Mouse (Mus musculus): Measurements from ENCODE around the gene Cxcr2. TPM values are rescaled to one million over a fixed set of nuclear protein-coding genes. Genes with fewer than 3 reads are reported as not detected.

Gene Cxcr2
- polyA plus RNA-seq, 1 experiment, result not detected

DNA sequence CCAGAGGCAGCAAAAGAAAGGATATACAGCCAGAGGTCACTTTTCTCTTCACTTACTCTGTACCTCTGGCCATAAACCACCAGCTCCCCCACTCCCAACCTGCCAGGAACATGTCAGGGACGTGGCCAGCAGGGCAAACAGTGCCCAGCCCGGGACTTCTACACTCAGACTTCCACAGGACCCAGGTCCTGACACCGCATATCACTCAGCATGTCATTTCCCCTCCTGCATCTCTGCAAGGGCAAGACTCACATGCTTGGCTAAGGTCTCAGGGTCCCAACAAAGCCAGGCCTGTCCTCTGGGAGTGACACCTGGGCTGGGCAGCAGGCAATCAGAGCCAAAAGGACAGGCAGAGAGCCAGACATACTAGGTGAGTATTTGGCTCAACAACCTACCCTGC, 40.7 kb upstream of the Cxcr2 start:
- no peaks in the 10 kb centered on the region for H3K27me3 ChIP-seq (ENCODE audit: control insufficient read depth, insufficient read depth, low read length)
- TF ChIP-seq POLR2A (IDR thresholded peaks at IDR 0.05; ENCODE audit: control insufficient read depth, low read depth, low read length) (no peak), CTCF (IDR thresholded peaks at IDR 0.05; ENCODE audit: control insufficient read depth, insufficient read depth, insufficient replicate concordance, low read depth, low read length) (no peak)
- H3K4me3 ChIP-seq (ENCODE audit: control insufficient read depth, low read depth, low read length), result no peak overlapping the region
- H3K4me1 ChIP-seq (ENCODE audit: control insufficient read depth, insufficient read depth, low read length), result peaks cover 6% of the 10 kb centered on the region
- H3K27ac ChIP-seq (ENCODE audit: control insufficient read depth, insufficient read depth, low read depth, low read length), result no peak overlapping the region
- no peaks in the 10 kb centered on the region for H3K36me3 ChIP-seq (ENCODE audit: control insufficient read depth, insufficient read depth, low read length)

GRCm38 (mm10) chr1:74117876-74118275, 35.9 kb upstream of the Cxcr2 start:
- no peaks in the 10 kb centered on the region for H3K27me3 ChIP-seq (ENCODE audit: control insufficient read depth, insufficient read depth, low read length)
- H3K4me3 ChIP-seq (ENCODE audit: control insufficient read depth, low read depth, low read length), result no peak overlapping the region
- H3K36me3 ChIP-seq (ENCODE audit: control insufficient read depth, insufficient read depth, low read length), result no peaks in the 10 kb centered on the region
- H3K4me1 ChIP-seq (ENCODE audit: control insufficient read depth, insufficient read depth, low read length), result no peaks in the 10 kb centered on the region; the same call in 1 of the 2 replicates
- H3K27ac ChIP-seq (ENCODE audit: control insufficient read depth, insufficient read depth, low read depth, low read length), result no peak overlapping the region
- no peak for TF ChIP-seq POLR2A (IDR thresholded peaks at IDR 0.05; ENCODE audit: control insufficient read depth, low read depth, low read length)
- no peak for TF ChIP-seq CTCF (IDR thresholded peaks at IDR 0.05; ENCODE audit: control insufficient read depth, insufficient read depth, insufficient replicate concordance, low read depth, low read length)

DNA sequence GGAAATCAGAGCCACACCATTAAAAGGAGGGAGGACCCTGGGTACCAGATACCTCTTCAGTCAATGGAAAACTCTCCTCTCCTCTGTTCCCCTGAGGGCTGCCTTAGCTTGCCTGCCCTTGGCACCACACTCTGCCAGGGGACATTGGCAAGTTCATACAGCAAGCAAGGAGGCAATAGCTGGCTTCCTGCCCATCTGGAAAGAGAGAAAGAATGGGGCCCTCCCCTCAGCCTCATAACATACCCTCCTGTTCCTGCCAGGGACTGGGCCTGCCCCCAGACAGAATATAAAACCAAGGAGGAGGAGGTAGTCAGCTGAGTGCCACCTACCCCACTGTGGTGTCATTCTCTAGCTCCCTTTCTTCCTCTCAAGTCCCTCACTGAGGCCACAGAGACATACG, 34.7 kb upstream of the Cxcr2 start:
- no peaks in the 10 kb centered on the region; the same call in 1 of the 2 replicates for H3K27me3 ChIP-seq (ENCODE audit: control insufficient read depth, insufficient read depth, low read length)
- H3K4me3 ChIP-seq (ENCODE audit: control insufficient read depth, low read depth, low read length), result no peak overlapping the region
- TF ChIP-seq CTCF (IDR thresholded peaks at IDR 0.05; ENCODE audit: control insufficient read depth, insufficient read depth, insufficient replicate concordance, low read depth, low read length) (no peak), POLR2A (IDR thresholded peaks at IDR 0.05; ENCODE audit: control insufficient read depth, low read depth, low read length) (no peak)
- no peak overlapping the region for H3K27ac ChIP-seq (ENCODE audit: control insufficient read depth, insufficient read depth, low read depth, low read length)
- peaks cover 3% of the 10 kb centered on the region for H3K4me1 ChIP-seq (ENCODE audit: control insufficient read depth, insufficient read depth, low read length)
- no peaks in the 10 kb centered on the region for H3K36me3 ChIP-seq (ENCODE audit: control insufficient read depth, insufficient read depth, low read length)

DNA sequence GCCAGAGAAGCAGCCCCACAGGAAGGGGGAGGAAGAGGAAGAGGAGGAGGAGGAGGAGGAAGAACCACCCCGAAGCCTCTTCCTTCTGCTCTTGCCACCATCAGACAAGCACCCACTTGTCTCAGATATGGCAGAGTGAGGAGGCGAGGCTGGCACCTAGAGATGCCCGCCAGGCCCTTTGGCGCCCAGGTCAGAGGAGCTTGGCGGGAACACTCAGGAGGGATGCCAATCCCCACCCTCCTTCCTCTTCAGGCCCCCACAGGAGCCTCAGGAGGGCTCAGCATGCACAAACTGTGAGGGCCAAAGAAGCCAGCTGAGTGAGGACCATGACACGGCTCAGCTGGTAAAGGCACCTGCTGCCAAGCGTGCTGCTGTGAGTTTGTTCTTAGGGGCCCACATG, 32.7 kb upstream of the Cxcr2 start:
- H3K4me3 ChIP-seq (ENCODE audit: control insufficient read depth, low read depth, low read length), result no peak overlapping the region
- H3K36me3 ChIP-seq (ENCODE audit: control insufficient read depth, insufficient read depth, low read length), result no peaks in the 10 kb centered on the region
- TF ChIP-seq CTCF (IDR thresholded peaks at IDR 0.05; ENCODE audit: control insufficient read depth, insufficient read depth, insufficient replicate concordance, low read depth, low read length) (no peak), POLR2A (IDR thresholded peaks at IDR 0.05; ENCODE audit: control insufficient read depth, low read depth, low read length) (no peak)
- H3K27ac ChIP-seq (ENCODE audit: control insufficient read depth, insufficient read depth, low read depth, low read length), result no peak overlapping the region
- H3K4me1 ChIP-seq (ENCODE audit: control insufficient read depth, insufficient read depth, low read length), result peaks cover 8% of the 10 kb centered on the region
- no peaks in the 10 kb centered on the region; the same call in 1 of the 2 replicates for H3K27me3 ChIP-seq (ENCODE audit: control insufficient read depth, insufficient read depth, low read length)

- H3K27ac ChIP-seq (ENCODE audit: control insufficient read depth, insufficient read depth, low read depth, low read length), result no peak overlapping the region
- TF ChIP-seq CTCF (IDR thresholded peaks at IDR 0.05; ENCODE audit: control insufficient read depth, insufficient read depth, insufficient replicate concordance, low read depth, low read length) (no peak), POLR2A (IDR thresholded peaks at IDR 0.05; ENCODE audit: control insufficient read depth, low read depth, low read length) (no peak)
- no peaks in the 10 kb centered on the region; the same call in 1 of the 2 replicates for H3K27me3 ChIP-seq (ENCODE audit: control insufficient read depth, insufficient read depth, low read length)
- no peak overlapping the region for H3K4me3 ChIP-seq (ENCODE audit: control insufficient read depth, low read depth, low read length)
- H3K4me1 ChIP-seq (ENCODE audit: control insufficient read depth, insufficient read depth, low read length), result peaks cover 8% of the 10 kb centered on the region
- H3K36me3 ChIP-seq (ENCODE audit: control insufficient read depth, insufficient read depth, low read length), result no peaks in the 10 kb centered on the region
Observed at GRCm38 (mm10) chr1:74121821-74122576, 31.8 kb upstream of the Cxcr2 start.

DNA sequence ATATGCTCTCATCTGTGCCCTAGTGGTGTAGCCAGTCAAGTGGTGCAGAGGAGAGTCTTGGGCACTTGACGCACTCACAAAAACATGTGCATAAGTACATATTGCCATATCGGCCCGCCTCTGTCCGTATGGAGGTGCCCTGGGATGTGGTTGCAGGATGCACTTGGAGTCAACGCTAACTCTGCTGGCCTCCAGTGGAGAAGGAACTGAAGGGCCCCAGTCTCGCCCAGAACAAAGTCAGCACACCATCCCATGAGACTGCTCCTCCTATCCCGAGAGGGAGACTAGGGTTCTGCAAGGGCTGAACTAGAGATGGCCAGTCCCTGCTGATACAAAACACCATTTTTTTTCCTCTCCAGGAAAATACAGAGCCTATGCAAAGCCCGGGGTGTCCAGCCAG, 30.6 kb upstream of the Cxcr2 start:
- Histone ChIP-seq H3K4me1 (ENCODE audit: control insufficient read depth, insufficient read depth, low read length) (peaks cover 8% of the 10 kb centered on the region), H3K27me3 (ENCODE audit: control insufficient read depth, insufficient read depth, low read length) (no peaks in the 10 kb centered on the region; the same call in 1 of the 2 replicates), H3K27ac (ENCODE audit: control insufficient read depth, insufficient read depth, low read depth, low read length) (no peak overlapping the region), H3K36me3 (ENCODE audit: control insufficient read depth, insufficient read depth, low read length) (no peaks in the 10 kb centered on the region), H3K4me3 (ENCODE audit: control insufficient read depth, low read depth, low read length) (no peak overlapping the region)
- TF ChIP-seq CTCF (IDR thresholded peaks at IDR 0.05; ENCODE audit: control insufficient read depth, insufficient read depth, insufficient replicate concordance, low read depth, low read length) (no peak), POLR2A (IDR thresholded peaks at IDR 0.05; ENCODE audit: control insufficient read depth, low read depth, low read length) (no peak)

DNA sequence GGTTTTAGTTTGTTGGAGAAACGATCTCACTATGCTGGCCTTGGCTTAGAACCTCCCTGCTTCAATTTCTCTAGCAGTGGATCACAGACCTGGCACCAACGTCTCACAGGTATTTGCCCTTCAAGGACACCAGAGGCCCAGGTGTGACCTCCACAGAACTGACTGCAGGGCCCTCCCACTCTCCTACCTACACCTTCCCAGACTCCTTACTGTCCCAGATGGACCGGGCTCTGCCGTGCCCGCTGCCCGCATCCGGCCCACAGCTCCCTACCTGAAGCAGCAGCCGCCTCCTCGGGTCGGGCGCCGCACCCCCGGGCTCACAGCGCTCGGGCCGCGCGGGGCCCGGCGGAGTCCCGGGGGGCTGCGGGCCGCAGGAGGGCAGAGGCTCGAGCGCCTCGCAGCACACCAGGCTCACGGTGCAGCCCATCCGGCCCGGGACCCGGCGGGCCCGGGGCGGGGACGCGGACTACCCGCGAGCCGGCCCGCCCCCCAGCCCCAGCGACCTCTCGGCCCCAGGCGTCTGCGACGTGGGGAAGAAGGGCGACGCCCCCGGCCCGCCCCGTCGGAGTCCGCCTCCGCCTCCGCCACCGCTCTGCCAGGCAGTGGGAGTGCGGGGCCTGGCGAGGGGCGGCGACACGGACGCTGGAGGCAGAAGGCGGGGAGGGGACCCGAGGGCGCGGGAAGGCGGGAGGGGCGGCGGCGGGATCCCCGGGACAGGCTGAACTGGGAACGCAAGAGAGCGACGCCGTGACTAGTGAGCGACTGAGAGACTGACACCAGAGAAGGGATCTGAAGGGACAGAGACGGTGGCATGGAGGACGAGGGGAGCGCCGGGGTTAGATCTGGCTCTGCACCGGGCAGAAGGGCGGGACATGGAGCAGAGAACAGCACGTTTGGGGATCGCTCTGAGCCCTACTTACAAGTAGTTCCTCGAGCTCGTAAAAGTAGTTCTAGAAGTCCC, 29.5 kb upstream of the Cxcr2 start, which contains the start of gene Tns1:
Tns1 (minus strand) TSS at position 429 of the 961 bp plus-strand sequence.
- Histone ChIP-seq H3K4me3 (ENCODE audit: control insufficient read depth, low read depth, low read length) (peak within 1 kb of the TSS; percentile 4), H3K36me3 (ENCODE audit: control insufficient read depth, insufficient read depth, low read length) (no peaks in the 10 kb centered on the region), H3K4me1 (ENCODE audit: control insufficient read depth, insufficient read depth, low read length) (peaks cover 8% of the 10 kb centered on the region), H3K27ac (ENCODE audit: control insufficient read depth, insufficient read depth, low read depth, low read length) (no peak within 1 kb of the TSS), H3K27me3 (ENCODE audit: control insufficient read depth, insufficient read depth, low read length) (no peaks in the 10 kb centered on the region; the same call in 1 of the 2 replicates)
- TF ChIP-seq POLR2A (IDR thresholded peaks at IDR 0.05; ENCODE audit: control insufficient read depth, low read depth, low read length) (no peak), CTCF (IDR thresholded peaks at IDR 0.05; ENCODE audit: control insufficient read depth, insufficient read depth, insufficient replicate concordance, low read depth, low read length) (no peak)

Data from testis, adult 2 months (tissue).